Mouse (Mus musculus) liver, embryonic 14.5 days (tissue): Measurements from ENCODE around the gene Mta2.

Experiments
- CTCF ChIP-seq: IDR thresholded peaks from 2 replicates; pipeline ENCODE4 v1.5.1; 2016; ENCODE audit warnings: antibody characterized with exemption, low read depth, control low read depth
- EP300 ChIP-seq: IDR thresholded peaks from 2 replicates; pipeline ENCODE4 v1.6.1; 2016; ENCODE audit warnings: antibody characterized with exemption, low read depth

GRCm38 (mm10) chr19:8942276-8942964 lies 745 bp downstream of the Mta2 start:
- TF ChIP-seq CTCF (no peak), EP300 (no peak)
